Mouse (Mus musculus) limb, embryonic 11.5 days (tissue): Measurements from ENCODE around the gene Nlrp4b. TPM values are rescaled to one million over a fixed set of nuclear protein-coding genes. Genes with fewer than 3 reads are reported as not detected.
"Not testable (repeated sequence)": the region's sequence is repeated elsewhere in the genome, so short reads cannot be mapped to it uniquely, and the experiment has no call there.

Experiments
- ATAC-seq: fragments of 200-750 bp; cut with Nextera tagmentation; 2 replicates; pipeline ENCODE4 v1.8.0; 2017; ENCODE audit warnings: low read depth; ENCODE audit not compliant: insufficient number of reproducible peaks, low FRiP score, low TSS enrichment
- DNase-seq: peaks from one replicate; pipeline ENCODE4 v3.0.0-alpha.2; 2015; ENCODE audit warnings: low spot score
- H3K27ac ChIP-seq: fragments of 300-500 bp; sonication (generic); replicated peaks from 2 replicates; pipeline ENCODE4 v1.5.1; 2014; ENCODE audit warnings: low read depth, mild to moderate bottlenecking, low read length
- H3K27me3 ChIP-seq: fragments of 300-500 bp; sonication (generic); 2 replicates; pipeline ENCODE4 v1.6.1; 2014; ENCODE audit warnings: mild to moderate bottlenecking, low read length, mixed read lengths; ENCODE audit not compliant: control insufficient read depth, insufficient read depth
- H3K36me3 ChIP-seq: fragments of 300-500 bp; sonication (generic); 2 replicates; pipeline ENCODE4 v1.6.1; 2014; ENCODE audit warnings: mild to moderate bottlenecking, low read length, moderate library complexity, mixed read lengths; ENCODE audit not compliant: control insufficient read depth, insufficient read depth
- H3K4me1 ChIP-seq: fragments of 300-500 bp; sonication (generic); 2 replicates; pipeline ENCODE4 v1.6.1; 2014; ENCODE audit warnings: low read length, mixed read lengths; ENCODE audit not compliant: control insufficient read depth, insufficient read depth
- H3K4me2 ChIP-seq: fragments of 300-500 bp; sonication (generic); 2 replicates; pipeline ENCODE4 v1.6.1; 2014; ENCODE audit warnings: low read depth, mild to moderate bottlenecking, moderate library complexity; ENCODE audit not compliant: severe bottlenecking
- H3K4me3 ChIP-seq: fragments of 300-500 bp; sonication (generic); 2 replicates; pipeline ENCODE4 v1.5.1; 2014; ENCODE audit warnings: low read depth, low read length
- H3K9ac ChIP-seq: fragments of 300-500 bp; sonication (generic); 2 replicates; pipeline ENCODE4 v1.6.1; 2014; ENCODE audit warnings: mild to moderate bottlenecking, low read length
- H3K9me3 ChIP-seq: fragments of 300-500 bp; sonication (generic); 2 replicates; pipeline ENCODE4 v1.6.1; 2016; ENCODE audit warnings: low read length; ENCODE audit not compliant: control insufficient read depth
- WGBS: fragments of 180-500 bp; shearing (Covaris S2); extraction: QIAGEN DNeasy Blood & Tissue Kit; methylation state at CpG from one replicate; pipeline ENCODE4 v1.1.7; 2014; 5-methylcytosine and 5-hydroxymethylcytosine counted together
- polyA plus RNA-seq: library from polyadenylated mRNA; unstranded; fragments of >200 nt; fragmentation: Nextera tagmentation; extraction: Ambion mirVana; gene quantifications from 2 replicates; pipeline ENCODE4 v1.2.1, GENCODE M21; 2014

Gene Nlrp4b
- not detected in 2 replicates for polyA plus RNA-seq

GRCm38 (mm10) chr7:10687489-10687888 is at the start of gene Nlrp4b:
Nlrp4b (plus strand) TSS chr7:10687789.
- no peak for ATAC-seq
- H3K4me2 ChIP-seq = no peak within 1 kb of the TSS

GRCm38 (mm10) chr7:10754264-10754663 is 66.7 kb downstream of the Nlrp4b start, which contains the start of gene Vmn1r71:
Vmn1r71 (minus strand) TSS chr7:10754364.
- no peaks in the 10 kb centered on the region for H3K4me1 ChIP-seq
- H3K27ac ChIP-seq = no peak within 1 kb of the TSS
- ATAC-seq = no peak
- no peaks in the 10 kb centered on the region for H3K27me3 ChIP-seq
- H3K4me2 ChIP-seq = no peak within 1 kb of the TSS
- H3K36me3 ChIP-seq = no peaks in the 10 kb centered on the region
- peaks cover 7% of the 10 kb centered on the region for H3K9me3 ChIP-seq
- H3K9ac ChIP-seq = no peak within 1 kb of the TSS
- H3K4me3 ChIP-seq = no peak within 1 kb of the TSS
- DNase-seq = no peak

More at GRCm38 (mm10) chr7:10687489-10687888, at the start of gene Nlrp4b:
- Histone ChIP-seq H3K4me3 (no peak within 1 kb of the TSS), H3K9ac (no peak within 1 kb of the TSS), H3K27ac (no peak within 1 kb of the TSS), H3K4me1 (no peaks in the 10 kb centered on the region), H3K36me3 (no peaks in the 10 kb centered on the region), H3K27me3 (no peaks in the 10 kb centered on the region), H3K9me3 (peaks cover 5% of the 10 kb centered on the region; the same call in 1 of the 2 replicates)
- WGBS = 97% methylated on average over 1 of the region's 1 CpGs
- no peak for DNase-seq

GRCm38 (mm10) chr7:10757551-10757950 is 70.0 kb downstream of the Nlrp4b start:
- H3K36me3 ChIP-seq, H3K4me3 ChIP-seq, H3K27me3 ChIP-seq, ATAC-seq, H3K4me2 ChIP-seq, H3K9me3 ChIP-seq, H3K9ac ChIP-seq, H3K4me1 ChIP-seq, H3K27ac ChIP-seq, DNase-seq: not testable (repeated sequence)

Other genes with a start within 250 kb of the Nlrp4b start
- gene Vmn1r67, start 244.5 kb upstream of the Nlrp4b start, polyA plus RNA-seq = not detected in 2 replicates
- gene Zik1, start 192.4 kb upstream of the Nlrp4b start, polyA plus RNA-seq = 43.3 and 44.7 TPM in 2 replicates
- gene Vmn1r68, start 129.3 kb upstream of the Nlrp4b start, polyA plus RNA-seq = not detected in 2 replicates
- not detected in 2 replicates for gene Vmn1r69, start 74.1 kb upstream of the Nlrp4b start, polyA plus RNA-seq
- not detected in 2 replicates for gene Vmn1r70, start 56.3 kb upstream of the Nlrp4b start, polyA plus RNA-seq
- not detected in 2 replicates for gene Vmn1r71, start 66.6 kb downstream of the Nlrp4b start, polyA plus RNA-seq
- not detected in 2 replicates for gene Zscan4b, start 217.3 kb downstream of the Nlrp4b start, polyA plus RNA-seq